Mouse (Mus musculus) stomach, embryonic 15.5 days (tissue): ENCODE measurements at regions not wholly inside any gene's neighbourhood (a gene's known extent, or its start where the extent isn't known, plus 50 kb on each side); places are given as distances from the start of the nearest gene placed in this dataset.
A peak's percentile ranks its signal among the peaks of the same experiment; 100 is the strongest.

Experiments used
- ATAC-seq: fragments of 200-750 bp; cut with Nextera tagmentation; 2 replicates; pipeline ENCODE4 v1.8.0; 2017; ENCODE audit warnings: low read depth, moderate number of reproducible peaks, moderate TSS enrichment; ENCODE audit not compliant: insufficient read depth, low FRiP score
- H3K27ac ChIP-seq: fragments of 300-500 bp; sonication (generic); 2 replicates; pipeline ENCODE4 v1.5.1; 2015; ENCODE audit warnings: mild to moderate bottlenecking, inconsistent platforms
- H3K27me3 ChIP-seq: fragments of 300-500 bp; sonication (generic); replicated peaks from 2 replicates; pipeline ENCODE4 v1.6.1; 2015; ENCODE audit warnings: inconsistent platforms
- H3K36me3 ChIP-seq: fragments of 300-500 bp; sonication (generic); 2 replicates; pipeline ENCODE4 v1.6.1; 2015; ENCODE audit warnings: inconsistent platforms
- H3K4me1 ChIP-seq: fragments of 300-500 bp; sonication (generic); 2 replicates; pipeline ENCODE4 v1.6.1; 2015; ENCODE audit warnings: inconsistent platforms
- H3K4me2 ChIP-seq: fragments of 300-500 bp; sonication (generic); 2 replicates; pipeline ENCODE4 v1.6.1; 2015; ENCODE audit warnings: mild to moderate bottlenecking, inconsistent platforms
- H3K4me3 ChIP-seq: fragments of 300-500 bp; sonication (generic); replicated peaks from 2 replicates; pipeline ENCODE4 v1.5.1; 2015; ENCODE audit warnings: inconsistent platforms
- H3K9ac ChIP-seq: fragments of 300-500 bp; sonication (generic); 2 replicates; pipeline ENCODE4 v1.6.1; 2015; ENCODE audit warnings: inconsistent platforms
- H3K9me3 ChIP-seq: fragments of 300-500 bp; sonication (generic); 2 replicates; pipeline ENCODE4 v1.6.1; 2016; ENCODE audit warnings: inconsistent platforms
- WGBS: fragments of 180-500 bp; shearing (Covaris S2); methylation state at CpG from one replicate; pipeline ENCODE4 v1.1.7; 2015; 5-methylcytosine and 5-hydroxymethylcytosine counted together

- no peak overlapping the region for H3K9ac ChIP-seq
- ATAC-seq, result no peak
- WGBS, result 73% methylated on average over 2 of the region's 2 CpGs
- no peaks in the 10 kb centered on the region for H3K27me3 ChIP-seq
- H3K9me3 ChIP-seq, result no peaks in the 10 kb centered on the region
- H3K4me3 ChIP-seq, result no peak overlapping the region
- H3K4me2 ChIP-seq, result no peak overlapping the region
- no peak overlapping the region for H3K27ac ChIP-seq
- H3K36me3 ChIP-seq, result no peaks in the 10 kb centered on the region
- H3K4me1 ChIP-seq, result no peaks in the 10 kb centered on the region
These were observed 74.2 kb upstream of the Cp start for GRCm38 (mm10) chr3:19882623-19883022.

GRCm38 (mm10) chr3:19888405-19888804, 68.4 kb upstream of the Cp start:
- Histone ChIP-seq H3K9ac (no peak overlapping the region), H3K27me3 (no peaks in the 10 kb centered on the region), H3K4me3 (no peak overlapping the region), H3K9me3 (no peaks in the 10 kb centered on the region), H3K4me1 (no peaks in the 10 kb centered on the region), H3K27ac (no peak overlapping the region), H3K4me2 (no peak overlapping the region), H3K36me3 (no peaks in the 10 kb centered on the region)
- no peak for ATAC-seq

DNA sequence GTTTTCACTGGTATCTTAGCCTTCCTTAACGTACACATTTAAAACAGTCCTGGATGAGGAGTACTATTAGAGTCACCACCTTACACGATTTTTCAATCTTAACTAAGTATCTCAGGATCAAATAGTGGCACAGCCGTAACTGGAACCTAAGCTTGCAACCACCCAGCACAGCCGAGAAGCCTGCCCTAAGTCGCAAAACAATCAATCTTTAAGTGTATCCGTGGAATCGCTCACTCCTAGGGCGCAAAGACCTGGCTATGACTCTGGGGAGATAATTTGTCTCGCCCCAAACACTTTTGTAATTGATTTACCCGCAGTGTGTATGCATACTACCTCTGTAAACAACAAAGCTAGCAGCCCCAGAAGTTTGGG, 62.6 kb upstream of the Cp start:
- no peaks in the 10 kb centered on the region for H3K27me3 ChIP-seq
- H3K9ac ChIP-seq, result no peak overlapping the region
- 4% methylated on average over 10 of the region's 10 CpGs for WGBS
- ATAC-seq, result peak; percentile 53
- 0 out of 2 replicates have a peak, but pooled peaks cover 4% of the 10 kb centered on the region for H3K36me3 ChIP-seq
- H3K9me3 ChIP-seq, result no peaks in the 10 kb centered on the region
- no peak overlapping the region for H3K27ac ChIP-seq
- H3K4me3 ChIP-seq, result peak overlapping the region; percentile 90
- peak overlapping the region; percentile 85 for H3K4me2 ChIP-seq
- peaks cover 7% of the 10 kb centered on the region; the same call in 1 of the 2 replicates for H3K4me1 ChIP-seq

DNA sequence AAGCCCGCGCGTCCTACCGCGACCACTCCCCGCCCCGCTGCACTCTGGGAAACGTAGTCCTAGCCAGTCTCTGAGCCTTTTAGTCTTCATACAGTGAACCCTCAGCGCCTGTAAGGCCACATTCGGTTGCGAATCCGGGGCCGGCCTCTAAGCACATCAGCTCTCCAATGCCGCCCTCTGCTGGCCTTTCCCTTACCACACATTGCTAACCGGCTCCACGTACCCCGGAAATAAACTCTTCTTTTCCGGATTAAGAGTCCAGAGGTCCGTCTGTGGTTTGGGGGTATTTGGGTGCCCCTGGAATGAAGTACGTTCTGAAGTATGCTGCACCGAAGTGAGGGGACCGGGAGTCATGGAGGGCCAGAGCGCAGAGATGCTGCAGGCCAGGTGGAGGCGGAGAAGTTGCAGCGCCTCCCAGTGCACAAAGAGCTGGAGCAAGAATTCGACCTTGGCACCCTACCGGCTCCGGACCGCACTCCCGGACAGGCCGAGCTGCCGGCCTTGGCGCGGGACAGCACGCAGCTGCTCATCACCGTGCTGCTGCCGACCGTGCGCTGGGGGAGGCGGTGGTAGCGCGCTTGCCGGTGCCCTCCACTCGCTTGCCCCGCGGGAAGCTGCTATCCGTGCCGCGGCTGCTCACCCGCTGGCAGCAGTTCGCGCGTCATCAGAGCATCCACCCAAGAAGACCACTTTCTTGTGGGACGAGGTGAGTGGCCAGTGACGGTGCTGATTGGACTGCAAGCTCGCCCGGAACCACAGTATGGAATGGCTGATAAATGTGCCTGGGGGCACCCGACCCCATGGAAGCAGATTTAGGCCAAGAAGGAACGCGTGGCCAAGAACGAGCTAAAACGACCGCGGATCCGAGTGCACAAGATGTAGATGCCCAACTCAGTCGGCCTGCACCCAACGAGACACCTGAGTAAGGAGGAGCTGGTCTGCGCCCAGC, 62.0 kb upstream of the Cp start:
- Histone ChIP-seq H3K27ac (peak overlapping the region; percentile 80), H3K9me3 (no peaks in the 10 kb centered on the region), H3K27me3 (no peaks in the 10 kb centered on the region), H3K4me1 (peaks cover 7% of the 10 kb centered on the region; the same call in 1 of the 2 replicates), H3K4me3 (peak overlapping the region; percentile 90), H3K9ac (peak overlapping the region; percentile 85), H3K4me2 (peak overlapping the region; percentile 85), H3K36me3 (0 out of 2 replicates have a peak, but pooled peaks cover 4% of the 10 kb centered on the region)
- ATAC-seq, result peak; percentile 97
- under 1% methylated on average over 68 of the region's 68 CpGs for WGBS

DNA sequence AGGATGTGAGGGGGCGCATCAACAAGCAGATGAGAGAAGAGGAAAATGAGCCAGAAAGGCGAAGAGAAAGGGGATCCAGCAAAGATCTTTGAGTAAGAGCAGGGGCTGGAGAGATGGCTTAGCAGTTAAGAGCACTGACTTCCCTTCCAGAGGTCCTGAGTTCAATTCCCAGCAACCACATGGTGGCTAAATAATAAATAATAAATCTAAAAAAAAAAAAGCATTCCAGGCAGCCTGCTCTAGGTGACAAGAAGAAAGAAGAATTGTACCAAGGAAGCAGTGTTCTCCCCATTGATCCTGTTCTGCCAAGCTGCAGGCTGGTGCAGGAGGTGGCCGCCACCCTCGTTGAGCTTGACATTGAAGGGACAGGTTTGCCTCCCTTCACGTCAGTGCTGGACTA, 61.1 kb upstream of the Cp start:
- WGBS, result 41% methylated on average over 5 of the region's 5 CpGs
- H3K36me3 ChIP-seq, result 0 out of 2 replicates have a peak, but pooled peaks cover 4% of the 10 kb centered on the region
- no peaks in the 10 kb centered on the region for H3K9me3 ChIP-seq
- peak overlapping the region; percentile 90 for H3K4me3 ChIP-seq
- H3K4me1 ChIP-seq, result peaks cover 7% of the 10 kb centered on the region; the same call in 1 of the 2 replicates
- H3K27me3 ChIP-seq, result no peaks in the 10 kb centered on the region
- ATAC-seq, result no peak
- H3K9ac ChIP-seq, result peak overlapping the region; percentile 85
- peak overlapping the region; percentile 80; the same call in 1 of the 2 replicates for H3K27ac ChIP-seq
- H3K4me2 ChIP-seq, result peak overlapping the region; percentile 85

GRCm38 (mm10) chr3:19897140-19897539, 59.7 kb upstream of the Cp start:
- WGBS, result 97% methylated on average over 3 of the region's 3 CpGs
- Histone ChIP-seq H3K4me3 (no peak overlapping the region), H3K9ac (no peak overlapping the region), H3K36me3 (0 out of 2 replicates have a peak, but pooled peaks cover 4% of the 10 kb centered on the region), H3K4me2 (no peak overlapping the region), H3K9me3 (no peaks in the 10 kb centered on the region), H3K27ac (no peak overlapping the region), H3K4me1 (peaks cover 7% of the 10 kb centered on the region; the same call in 1 of the 2 replicates), H3K27me3 (no peaks in the 10 kb centered on the region)
- no peak for ATAC-seq

DNA sequence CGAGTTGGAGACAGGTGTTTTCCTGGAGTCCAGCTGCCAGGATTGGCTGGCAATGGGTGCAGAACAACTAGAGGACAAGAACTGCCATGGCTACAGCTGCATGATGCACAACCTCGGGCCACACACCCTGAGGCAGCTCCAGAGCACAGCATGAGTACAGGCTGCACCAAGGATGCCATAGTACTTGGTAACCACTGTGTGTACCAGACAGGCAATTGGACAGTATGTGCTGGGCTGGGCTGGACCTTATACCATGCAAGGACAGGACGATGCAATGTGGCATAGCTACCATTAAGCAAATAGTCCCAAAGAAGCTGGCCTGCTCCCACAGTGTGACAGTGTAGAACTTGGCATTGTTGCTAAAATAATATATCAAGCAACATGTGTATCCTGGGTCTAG, 54.6 kb upstream of the Cp start:
- Histone ChIP-seq H3K9ac (no peak overlapping the region), H3K9me3 (no peaks in the 10 kb centered on the region), H3K36me3 (0 out of 2 replicates have a peak, but pooled peaks cover 4% of the 10 kb centered on the region), H3K4me1 (no peaks in the 10 kb centered on the region), H3K4me3 (no peak overlapping the region), H3K27ac (no peak overlapping the region), H3K4me2 (no peak overlapping the region), H3K27me3 (no peaks in the 10 kb centered on the region)
- no peak for ATAC-seq
- WGBS, result 93% methylated on average over 3 of the region's 3 CpGs

DNA sequence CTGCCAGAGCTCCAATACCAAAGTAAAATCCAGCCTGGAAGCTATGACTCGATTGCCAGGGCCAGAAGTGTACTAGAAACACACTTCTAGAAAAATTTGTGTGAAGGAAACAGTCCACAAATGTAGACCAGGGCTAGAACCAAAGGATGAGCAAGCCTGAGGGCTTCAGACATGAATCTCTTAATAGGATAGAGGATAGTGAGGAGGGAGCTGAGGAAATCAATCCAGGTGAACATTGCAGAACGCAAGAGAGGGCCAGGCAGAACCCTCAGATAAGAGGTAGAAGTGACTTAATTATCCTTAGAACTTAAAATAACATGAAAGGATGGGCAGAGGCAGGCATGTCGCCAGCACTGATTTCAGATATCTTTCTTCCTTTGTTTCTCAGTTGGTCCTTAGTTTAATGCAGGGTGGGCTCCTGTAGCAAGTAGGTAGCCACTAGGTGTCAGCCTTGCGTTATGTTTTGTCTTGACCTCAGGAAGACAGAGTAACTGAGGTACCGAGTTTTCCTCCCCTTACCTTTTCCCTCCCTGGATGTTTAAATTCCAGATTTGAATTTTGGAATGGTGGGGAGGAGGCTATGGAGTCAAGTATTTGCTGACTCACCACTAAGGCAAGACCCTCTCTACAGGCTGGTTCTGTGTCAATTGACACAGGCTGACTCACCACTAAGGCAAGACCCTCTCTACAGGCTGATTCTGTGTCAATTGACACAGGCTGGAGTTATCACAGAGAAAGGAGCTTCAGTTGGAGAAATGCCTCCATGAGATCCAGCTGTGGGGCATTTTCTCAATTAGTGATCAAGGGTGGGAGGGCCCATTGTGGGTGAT, 52.2 kb upstream of the Cp start:
- no peak overlapping the region for H3K4me3 ChIP-seq
- no peaks in the 10 kb centered on the region for H3K27me3 ChIP-seq
- H3K9ac ChIP-seq, result no peak overlapping the region
- no peaks in the 10 kb centered on the region for H3K4me1 ChIP-seq
- ATAC-seq, result peak; percentile 60; the same call in 1 of the 2 replicates
- H3K27ac ChIP-seq, result no peak overlapping the region
- H3K9me3 ChIP-seq, result no peaks in the 10 kb centered on the region
- no peak overlapping the region for H3K4me2 ChIP-seq
- no peaks in the 10 kb centered on the region for H3K36me3 ChIP-seq
- 25% methylated on average over 5 of the region's 5 CpGs for WGBS
